Mouse (Mus musculus) intestine, embryonic 16.5 days (tissue): ENCODE data around the gene Olfr555. TPM values are rescaled to one million over a fixed set of nuclear protein-coding genes. Genes with fewer than 3 reads are reported as not detected.
A peak's percentile ranks its signal among the peaks of the same experiment; 100 is the strongest.

Experiments
- ATAC-seq: fragments of 200-750 bp; cut with Nextera tagmentation; 2 replicates; pipeline ENCODE4 v1.8.0; 2017; ENCODE audit warnings: moderate TSS enrichment, moderate library complexity
- H3K27ac ChIP-seq: fragments of 300-500 bp; sonication (generic); 2 replicates; pipeline ENCODE4 v1.5.1; 2014; ENCODE audit warnings: mild to moderate bottlenecking, low read length
- H3K27me3 ChIP-seq: fragments of 300-500 bp; sonication (generic); replicated peaks from 2 replicates; pipeline ENCODE4 v1.6.1; 2014; ENCODE audit warnings: low read length, control low read depth, mixed read lengths; ENCODE audit not compliant: control insufficient read depth, insufficient read depth
- H3K36me3 ChIP-seq: fragments of 300-500 bp; sonication (generic); 2 replicates; pipeline ENCODE4 v1.6.1; 2014; ENCODE audit warnings: low read length, control low read depth; ENCODE audit not compliant: control insufficient read depth, insufficient read depth
- H3K4me1 ChIP-seq: fragments of 300-500 bp; sonication (generic); 2 replicates; pipeline ENCODE4 v1.6.1; 2014; ENCODE audit warnings: low read length, control low read depth, mixed read lengths; ENCODE audit not compliant: control insufficient read depth, insufficient read depth
- H3K4me2 ChIP-seq: fragments of 300-500 bp; sonication (generic); 2 replicates; pipeline ENCODE4 v1.6.1; 2014; ENCODE audit warnings: low read depth, low read length, control low read depth
- H3K4me3 ChIP-seq: fragments of 300-500 bp; sonication (generic); 2 replicates; pipeline ENCODE4 v1.5.1; 2014; ENCODE audit warnings: mild to moderate bottlenecking, low read length
- H3K9ac ChIP-seq: fragments of 300-500 bp; sonication (generic); 2 replicates; pipeline ENCODE4 v1.6.1; 2014; ENCODE audit warnings: low read depth, low read length
- H3K9me3 ChIP-seq: fragments of 300-500 bp; sonication (generic); 2 replicates; pipeline ENCODE4 v1.6.1; 2016; ENCODE audit warnings: low read length, control low read depth; ENCODE audit not compliant: control insufficient read depth
- WGBS: fragments of 180-500 bp; shearing (Covaris S2); extraction: QIAGEN DNeasy Blood & Tissue Kit; methylation state at CpG from one replicate; pipeline ENCODE4 v1.1.7; 2014; 5-methylcytosine and 5-hydroxymethylcytosine counted together
- polyA plus RNA-seq: library from polyadenylated mRNA; unstranded; fragments of >200 nt; fragmentation: Nextera tagmentation; extraction: Ambion mirVana; gene quantifications from 2 replicates; pipeline ENCODE4 v1.2.1, GENCODE M21; 2015

The Olfr555 gene
- polyA plus RNA-seq, 1 experiment from 2014 or later, result not detected

DNA sequence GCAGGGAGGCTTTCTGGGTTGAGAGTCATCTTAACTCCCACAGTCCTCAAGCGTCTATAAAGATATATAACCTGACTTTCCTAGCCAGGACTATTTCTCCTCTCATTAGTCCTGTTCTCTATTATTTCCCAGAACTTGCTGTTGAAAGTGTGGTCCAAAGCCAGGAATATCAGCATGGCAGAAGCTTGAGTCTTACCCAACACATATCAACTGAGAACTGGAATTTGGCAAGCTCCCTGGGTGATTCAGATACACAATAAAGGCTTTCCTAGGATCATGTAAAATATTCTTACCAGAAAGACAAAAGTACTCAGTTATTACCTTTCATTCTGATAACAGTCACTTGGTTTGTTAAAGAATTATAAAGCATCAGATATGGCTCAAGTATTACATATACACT, 23.3 kb downstream of the Olfr555 start:
- no peak overlapping the region for H3K4me2 ChIP-seq
- no peak overlapping the region for H3K4me3 ChIP-seq
- H3K4me1 ChIP-seq, result no peaks in the 10 kb centered on the region
- H3K27ac ChIP-seq, result no peak overlapping the region
- H3K9ac ChIP-seq, result no peak overlapping the region
- H3K36me3 ChIP-seq, result no peaks in the 10 kb centered on the region
- H3K27me3 ChIP-seq, result no peaks in the 10 kb centered on the region
- H3K9me3 ChIP-seq, result no peaks in the 10 kb centered on the region
- ATAC-seq, result no peak
- 88% methylated on average over 1 of the region's 1 CpGs for WGBS

DNA sequence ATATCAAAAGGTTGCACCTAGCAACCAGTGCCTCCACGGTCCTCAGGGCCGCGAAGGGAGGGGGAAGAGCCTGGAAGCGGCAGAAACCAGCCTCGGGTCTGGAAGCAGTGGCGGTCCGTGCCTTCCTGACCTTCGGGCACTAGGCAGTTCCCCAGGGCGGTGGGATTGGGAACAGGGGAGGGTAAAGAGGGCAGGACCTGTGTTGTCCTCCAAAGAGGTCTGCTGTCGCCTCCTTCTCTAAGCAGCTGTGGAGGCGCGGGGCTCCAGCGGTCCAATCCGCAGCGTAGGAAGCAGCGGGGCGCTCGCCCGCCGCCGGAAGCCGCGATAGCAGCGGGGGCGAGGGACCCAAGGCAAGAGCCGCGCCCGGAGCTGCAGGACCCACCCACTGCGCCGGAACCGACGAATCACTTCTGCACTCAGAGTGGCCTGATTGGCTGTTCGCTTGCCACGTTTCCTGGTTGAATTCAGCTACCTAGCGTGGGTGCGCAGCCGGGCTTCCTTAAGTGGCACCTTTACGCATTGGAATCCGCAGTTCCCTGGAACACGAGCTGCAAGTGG, 28.4 kb downstream of the Olfr555 start, which contains the start of gene Trim68:
Gene Trim68, minus strand, starts transcription at position 384 of the 558 bp plus-strand sequence.
- WGBS, result under 1% methylated on average over 40 of the region's 40 CpGs

DNA sequence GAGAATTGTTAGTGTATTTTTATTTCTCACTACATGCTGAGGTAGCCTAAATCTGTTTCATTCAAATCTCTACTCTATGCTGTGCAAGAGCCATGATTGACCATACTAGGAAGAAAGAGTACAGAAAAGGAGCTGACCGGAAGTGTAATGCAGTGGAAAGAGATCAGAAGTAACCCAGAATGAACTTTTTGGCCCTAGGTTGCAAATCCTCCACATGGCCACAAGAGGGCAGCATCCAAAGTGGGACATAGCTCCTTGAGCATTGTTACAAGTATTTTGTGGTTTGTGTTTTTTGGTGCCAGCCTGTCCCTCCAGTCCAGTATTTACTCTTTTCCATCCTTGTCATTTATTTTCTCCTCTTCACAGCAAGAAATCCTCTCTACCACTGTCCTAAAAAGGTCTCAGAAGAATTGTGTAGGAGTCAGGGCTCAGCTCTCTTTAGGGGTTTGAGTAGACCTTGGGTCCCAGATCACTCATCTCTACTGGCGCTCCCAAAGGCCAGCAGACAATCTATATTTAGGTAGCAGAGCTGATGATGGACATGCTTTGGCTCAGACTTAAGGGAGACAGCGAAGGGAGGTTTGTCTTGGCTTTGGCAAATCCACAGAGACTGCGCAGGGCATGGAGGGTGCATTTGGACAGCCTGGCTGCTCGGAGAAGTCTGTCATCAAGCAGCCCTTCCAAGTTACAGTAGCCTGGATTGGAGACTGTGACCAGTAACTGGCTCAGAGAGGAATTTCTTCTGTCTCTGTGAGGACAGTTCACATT, 36.9 kb downstream of the Olfr555 start, which contains the start of gene Olfr557:
Gene Olfr557, plus strand, starts transcription at position 553 of the 768 bp plus-strand sequence.
- Histone ChIP-seq H3K9me3 (no peaks in the 10 kb centered on the region), H3K9ac (no peak within 1 kb of the TSS), H3K27me3 (no peaks in the 10 kb centered on the region), H3K4me1 (no peaks in the 10 kb centered on the region), H3K27ac (no peak within 1 kb of the TSS), H3K4me3 (no peak within 1 kb of the TSS), H3K4me2 (no peak within 1 kb of the TSS), H3K36me3 (no peaks in the 10 kb centered on the region)
- no peak for ATAC-seq
- 77% methylated on average over 5 of the region's 5 CpGs for WGBS

More for the DNA sequence above, 28.4 kb downstream of the Olfr555 start, which contains the start of gene Trim68:
- no peaks in the 10 kb centered on the region for H3K27me3 ChIP-seq
- H3K9me3 ChIP-seq, result no peaks in the 10 kb centered on the region
- H3K36me3 ChIP-seq, result no peaks in the 10 kb centered on the region
- peak within 1 kb of the TSS; percentile 75 for H3K4me2 ChIP-seq
- H3K27ac ChIP-seq, result peak within 1 kb of the TSS; percentile 79
- peak within 1 kb of the TSS; percentile 70 for H3K4me3 ChIP-seq
- H3K9ac ChIP-seq, result peak within 1 kb of the TSS; percentile 84
- ATAC-seq, result peak; percentile 100
- no peaks in the 10 kb centered on the region for H3K4me1 ChIP-seq

DNA sequence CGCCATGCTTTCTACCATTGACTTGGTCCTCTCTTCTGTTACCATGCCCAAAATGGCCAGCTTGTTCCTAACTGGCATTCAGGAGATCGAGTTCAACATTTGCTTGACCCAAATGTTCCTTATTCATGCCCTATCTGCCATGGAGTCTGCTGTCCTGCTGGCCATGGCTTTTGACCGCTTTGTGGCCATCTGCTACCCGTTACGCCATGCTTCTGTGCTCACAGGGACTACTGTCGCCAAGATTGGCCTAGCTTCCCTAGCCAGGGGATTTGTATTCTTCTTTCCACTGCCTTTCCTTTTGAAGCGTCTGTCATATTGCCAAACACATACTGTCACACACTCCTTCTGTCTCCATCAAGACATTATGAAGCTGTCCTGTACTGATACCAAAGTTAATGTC, 39.8 kb downstream of the Olfr555 start:
- no peaks in the 10 kb centered on the region for H3K27me3 ChIP-seq
- no peak overlapping the region for H3K4me3 ChIP-seq
- H3K4me1 ChIP-seq, result no peaks in the 10 kb centered on the region
- 91% methylated on average over 7 of the region's 7 CpGs for WGBS
- no peak for ATAC-seq
- no peak overlapping the region for H3K27ac ChIP-seq
- no peak overlapping the region for H3K9ac ChIP-seq
- H3K9me3 ChIP-seq, result no peaks in the 10 kb centered on the region
- no peak overlapping the region for H3K4me2 ChIP-seq
- H3K36me3 ChIP-seq, result no peaks in the 10 kb centered on the region

DNA sequence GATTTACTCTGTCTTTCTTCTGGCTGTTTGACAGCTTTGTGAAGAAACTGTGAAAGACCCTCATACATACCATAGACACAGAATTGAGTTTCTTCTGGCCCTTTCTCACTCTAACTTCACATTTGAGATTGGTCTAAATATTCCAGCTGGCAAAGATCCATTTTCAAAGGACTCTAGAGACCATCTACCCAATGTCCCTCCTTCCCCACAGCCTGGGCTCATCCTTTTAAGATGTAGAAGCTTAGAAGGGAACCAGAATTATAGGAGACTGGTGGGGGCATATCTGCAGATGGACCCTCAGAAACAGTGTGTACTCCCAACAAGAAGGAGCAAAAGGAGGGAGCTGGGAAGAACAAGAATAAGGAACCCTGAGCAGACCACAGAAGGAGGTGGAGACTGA, 43.3 kb downstream of the Olfr555 start, which contains the start of gene Olfr558:
Gene Olfr558, plus strand, starts transcription at position 301 of the 400 bp plus-strand sequence.
- no peaks in the 10 kb centered on the region for H3K9me3 ChIP-seq

More for the DNA sequence above, 43.3 kb downstream of the Olfr555 start, which contains the start of gene Olfr558:
- H3K4me2 ChIP-seq, result no peak within 1 kb of the TSS
- no peak within 1 kb of the TSS for H3K27ac ChIP-seq
- no peaks in the 10 kb centered on the region for H3K4me1 ChIP-seq
- H3K4me3 ChIP-seq, result no peak within 1 kb of the TSS
- no peak within 1 kb of the TSS for H3K9ac ChIP-seq
- ATAC-seq, result no peak
- no peaks in the 10 kb centered on the region for H3K36me3 ChIP-seq
- H3K27me3 ChIP-seq, result no peaks in the 10 kb centered on the region

Other genes with a start within 250 kb of the Olfr555 start
- gene Rrm1, start 217.1 kb upstream of the Olfr555 start, polyA plus RNA-seq, result 106 and 120 TPM in 2 replicates
- 0.09 and 0.16 TPM in 2 replicates for gene Olfr543, start 177.1 kb upstream of the Olfr555 start, polyA plus RNA-seq
- 0.04 TPM in 1 of 2 replicates, not detected in the other for gene Olfr544, start 170.5 kb upstream of the Olfr555 start, polyA plus RNA-seq
- gene Olfr545, start 159.2 kb upstream of the Olfr555 start, polyA plus RNA-seq, result not detected in 2 replicates
- gene Olfr547, start 124.1 kb upstream of the Olfr555 start, polyA plus RNA-seq, result not detected in 2 replicates
- not detected in 2 replicates for gene Olfr548-ps1, start 117.9 kb upstream of the Olfr555 start, polyA plus RNA-seq
- not detected in 2 replicates for gene Olfr549, start 109.0 kb upstream of the Olfr555 start, polyA plus RNA-seq
- gene Trim21, start 93.3 kb upstream of the Olfr555 start, polyA plus RNA-seq, result 0.32 and 0.50 TPM in 2 replicates
- not detected in 2 replicates for gene Olfr550, start 87.4 kb upstream of the Olfr555 start, polyA plus RNA-seq
- gene Olfr551, start 66.9 kb upstream of the Olfr555 start, polyA plus RNA-seq, result not detected in 2 replicates
- gene Olfr552, start 61.1 kb upstream of the Olfr555 start, polyA plus RNA-seq, result not detected in 2 replicates
- not detected in 2 replicates for gene Olfr553, start 40.6 kb upstream of the Olfr555 start, polyA plus RNA-seq
- not detected in 2 replicates for gene Olfr554, start 20.4 kb upstream of the Olfr555 start, polyA plus RNA-seq
- not detected in 2 replicates for gene Olfr556, start 6.1 kb downstream of the Olfr555 start, polyA plus RNA-seq
- 9.3 and 9.6 TPM in 2 replicates for gene Trim68, start 28.5 kb downstream of the Olfr555 start, polyA plus RNA-seq
- gene Olfr557, start 37.1 kb downstream of the Olfr555 start, polyA plus RNA-seq, result not detected in 2 replicates
- 0.22 and 0.26 TPM in 2 replicates for gene Olfr558, start 43.4 kb downstream of the Olfr555 start, polyA plus RNA-seq
- gene Olfr33, start 60.2 kb downstream of the Olfr555 start, polyA plus RNA-seq, result not detected in 2 replicates
- not detected in 2 replicates for gene Olfr559, start 68.7 kb downstream of the Olfr555 start, polyA plus RNA-seq
- gene Olfr560, start 100.5 kb downstream of the Olfr555 start, polyA plus RNA-seq, result not detected in 2 replicates
- 0.39 and 0.58 TPM in 2 replicates for gene Olfr78, start 100.6 kb downstream of the Olfr555 start, polyA plus RNA-seq
- not detected in 2 replicates for gene Olfr561, start 112.4 kb downstream of the Olfr555 start, polyA plus RNA-seq
- gene Olfr564, start 144.7 kb downstream of the Olfr555 start, polyA plus RNA-seq, result not detected in 2 replicates
- not detected in 2 replicates for gene Olfr566, start 199.9 kb downstream of the Olfr555 start, polyA plus RNA-seq
- not detected in 2 replicates for gene Olfr568, start 218.3 kb downstream of the Olfr555 start, polyA plus RNA-seq
- gene Olfr569, start 232.1 kb downstream of the Olfr555 start, polyA plus RNA-seq, result not detected in 2 replicates
- gene Olfr570, start 235.8 kb downstream of the Olfr555 start, polyA plus RNA-seq, result not detected in 2 replicates